Mouse (Mus musculus): ENCODE measurements around the gene Cdc14a.
A peak's percentile ranks its signal among the peaks of the same experiment; 100 is the strongest.
"Not testable (repeated sequence)": the region's sequence is repeated elsewhere in the genome, so short reads cannot be mapped to it uniquely, and the experiment has no call there.

Gene Cdc14a

GRCm38 (mm10) chr3:116368868-116369437, 54.9 kb downstream of the Cdc14a start:
- DNase-seq (ENCODE audit: low read depth): no peak

GRCm38 (mm10) chr3:116366125-116366524, 57.7 kb downstream of the Cdc14a start:
- DNase-seq (ENCODE audit: low read depth): no peak

- DNase-seq (ENCODE audit: low read depth): no peak
Measured at GRCm38 (mm10) chr3:116361906-116362305, 61.9 kb downstream of the Cdc14a start.

DNA sequence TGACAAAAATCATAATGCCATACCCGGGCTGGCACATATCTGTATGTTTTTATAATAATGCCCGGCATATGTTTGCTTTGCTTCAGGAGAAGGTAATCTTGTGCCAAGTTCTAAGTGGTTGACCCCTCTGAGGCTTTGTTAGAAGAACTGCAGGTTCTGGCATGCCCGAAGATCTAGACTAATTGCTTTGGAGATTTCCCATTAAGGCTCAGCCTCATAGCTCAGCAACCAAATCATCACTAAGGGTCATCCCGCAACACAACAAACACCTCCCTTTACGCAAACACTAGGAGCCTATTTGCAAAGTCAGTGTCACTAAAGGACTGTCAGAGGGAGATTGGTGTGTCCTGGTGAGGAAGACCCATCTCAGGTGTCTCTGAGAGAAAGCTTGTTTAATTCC, 62.7 kb downstream of the Cdc14a start:
- DNase-seq (ENCODE audit: low read depth): no peak

GRCm38 (mm10) chr3:116357866-116358265, 66.0 kb downstream of the Cdc14a start:
- DNase-seq (ENCODE audit: low read depth): peak; percentile 48

- peak; percentile 70 for DNase-seq (ENCODE audit: low read depth)
Measured at GRCm38 (mm10) chr3:116357180-116357579, 66.7 kb downstream of the Cdc14a start.

DNA sequence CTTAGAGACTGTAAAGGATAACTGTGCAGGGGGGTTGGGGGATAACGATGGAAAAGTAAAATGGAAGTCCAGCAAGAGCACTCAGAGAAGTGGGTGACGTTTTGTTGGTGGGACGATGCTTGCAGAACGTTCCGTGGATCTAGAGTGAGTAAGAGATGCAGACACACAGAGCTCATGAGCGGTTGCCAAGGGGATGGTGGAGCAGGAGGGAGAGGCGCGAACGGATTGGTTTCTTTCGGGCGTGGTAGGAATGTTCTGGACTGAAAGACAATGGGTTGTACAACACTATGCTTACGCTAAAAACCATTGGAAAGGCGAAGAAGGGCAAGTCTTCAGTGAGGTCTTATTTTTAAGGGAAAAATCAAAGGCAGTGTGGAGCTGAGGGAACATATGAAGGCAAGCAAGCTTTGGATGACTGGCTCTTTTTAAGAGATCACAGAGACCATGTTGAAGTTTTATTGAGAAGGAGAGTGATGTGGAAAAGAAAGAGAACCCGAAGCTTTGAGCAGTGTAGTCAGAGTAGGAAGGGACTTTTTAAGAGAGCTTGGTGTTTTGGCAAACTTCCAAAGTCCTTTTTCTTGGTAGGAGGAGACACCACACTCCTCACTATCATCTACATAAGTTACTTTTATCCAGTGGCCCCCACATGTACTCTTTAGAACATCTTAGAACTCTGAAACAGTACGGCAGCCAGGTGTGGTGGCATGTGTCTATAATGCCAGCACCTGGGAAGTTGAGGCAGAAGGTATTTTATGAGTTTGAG, 68.6 kb downstream of the Cdc14a start:
- peak; percentile 61 for DNase-seq (ENCODE audit: low read depth)

DNA sequence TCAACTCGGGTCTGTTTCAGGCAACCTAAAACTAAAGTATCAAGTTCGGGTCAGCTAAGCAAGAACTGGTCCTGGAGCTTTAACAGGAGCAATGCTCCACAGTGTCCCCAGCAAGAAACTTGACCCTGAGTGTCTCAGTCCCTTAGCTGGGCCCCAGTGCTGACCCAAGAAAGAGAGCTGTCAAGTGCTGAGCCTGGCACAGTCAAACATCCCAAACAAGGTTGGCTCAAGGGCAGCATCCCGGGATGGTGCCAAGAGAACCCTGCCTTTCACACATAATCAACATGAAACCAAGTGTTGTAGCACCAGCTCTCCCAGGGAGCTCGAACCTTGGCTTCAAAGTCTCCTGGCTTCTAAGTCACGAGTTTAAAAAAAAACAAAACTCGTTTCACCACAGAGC, 71.3 kb downstream of the Cdc14a start:
- no peak for DNase-seq (ENCODE audit: low read depth)

DNA sequence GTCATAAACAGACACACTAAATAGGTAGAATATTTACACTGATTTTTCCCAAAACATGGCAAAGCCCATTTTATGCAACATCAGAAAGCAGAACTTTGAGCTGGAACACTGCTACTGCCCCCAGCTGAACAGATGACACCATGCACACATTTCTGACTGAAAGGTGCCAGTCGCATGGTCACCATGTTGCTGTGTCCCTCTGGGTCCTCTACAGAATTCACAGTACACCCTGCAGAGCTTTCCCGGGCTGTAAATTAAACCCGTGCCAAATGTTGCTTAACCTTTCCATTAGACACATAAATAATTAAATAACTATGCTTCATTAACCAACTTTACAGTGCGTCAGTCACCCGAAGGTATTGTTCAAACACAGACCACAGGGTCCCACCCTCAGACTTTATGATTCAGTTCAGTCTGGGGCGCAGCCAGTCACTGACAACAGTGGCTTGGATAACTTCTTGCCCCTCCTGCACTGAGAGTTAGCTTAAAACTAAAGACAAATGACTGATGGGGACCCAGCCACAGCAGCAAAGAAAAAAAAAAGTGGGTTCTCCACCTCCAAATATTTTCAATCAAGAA, 73.4 kb downstream of the Cdc14a start:
- no peak for DNase-seq (ENCODE audit: low read depth)

GRCm38 (mm10) chr3:116347571-116347970, 76.3 kb downstream of the Cdc14a start:
- not testable (repeated sequence) for DNase-seq (ENCODE audit: low read depth)

GRCm38 (mm10) chr3:116345245-116345644, 78.6 kb downstream of the Cdc14a start:
- no peak for DNase-seq (ENCODE audit: low read depth)

GRCm38 (mm10) chr3:116342251-116342650, 81.6 kb downstream of the Cdc14a start:
- DNase-seq (ENCODE audit: low read depth): no peak

GRCm38 (mm10) chr3:116340950-116341624, 82.7 kb downstream of the Cdc14a start:
- DNase-seq (ENCODE audit: low read depth): peak; percentile 91

GRCm38 (mm10) chr3:116340281-116340680, 83.6 kb downstream of the Cdc14a start:
- DNase-seq (ENCODE audit: low read depth): no peak

GRCm38 (mm10) chr3:116338616-116339015, 85.2 kb downstream of the Cdc14a start:
- DNase-seq (ENCODE audit: low read depth): no peak

GRCm38 (mm10) chr3:116337840-116338239, 86.0 kb downstream of the Cdc14a start:
- peak; percentile 35 for DNase-seq (ENCODE audit: low read depth)

DNA sequence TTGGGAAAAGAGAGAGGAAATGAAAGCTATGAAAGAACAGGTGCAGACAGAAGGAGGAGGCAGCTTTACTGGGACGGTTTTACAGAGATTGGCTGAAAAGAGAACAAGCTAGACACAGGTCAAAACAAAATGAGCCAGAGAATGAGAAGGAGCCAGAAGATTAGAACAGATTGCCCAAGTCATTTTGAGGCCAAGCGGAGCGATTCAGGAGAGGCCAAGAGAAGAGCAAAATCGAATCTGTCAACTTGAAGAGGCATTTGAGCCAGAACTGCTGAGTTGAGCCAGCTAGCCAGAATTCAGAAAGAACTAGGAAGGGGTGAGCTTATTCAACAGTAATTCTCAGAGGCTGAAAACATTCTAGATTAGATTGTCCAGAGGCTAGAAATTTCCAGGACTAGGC, 88.8 kb downstream of the Cdc14a start:
- no peak for DNase-seq (ENCODE audit: low read depth)

GRCm38 (mm10) chr3:116333711-116334110, 90.1 kb downstream of the Cdc14a start:
- DNase-seq (ENCODE audit: low read depth): no peak

GRCm38 (mm10) chr3:116333229-116333628, 90.6 kb downstream of the Cdc14a start:
- peak; percentile 64 for DNase-seq (ENCODE audit: low read depth)

DNA sequence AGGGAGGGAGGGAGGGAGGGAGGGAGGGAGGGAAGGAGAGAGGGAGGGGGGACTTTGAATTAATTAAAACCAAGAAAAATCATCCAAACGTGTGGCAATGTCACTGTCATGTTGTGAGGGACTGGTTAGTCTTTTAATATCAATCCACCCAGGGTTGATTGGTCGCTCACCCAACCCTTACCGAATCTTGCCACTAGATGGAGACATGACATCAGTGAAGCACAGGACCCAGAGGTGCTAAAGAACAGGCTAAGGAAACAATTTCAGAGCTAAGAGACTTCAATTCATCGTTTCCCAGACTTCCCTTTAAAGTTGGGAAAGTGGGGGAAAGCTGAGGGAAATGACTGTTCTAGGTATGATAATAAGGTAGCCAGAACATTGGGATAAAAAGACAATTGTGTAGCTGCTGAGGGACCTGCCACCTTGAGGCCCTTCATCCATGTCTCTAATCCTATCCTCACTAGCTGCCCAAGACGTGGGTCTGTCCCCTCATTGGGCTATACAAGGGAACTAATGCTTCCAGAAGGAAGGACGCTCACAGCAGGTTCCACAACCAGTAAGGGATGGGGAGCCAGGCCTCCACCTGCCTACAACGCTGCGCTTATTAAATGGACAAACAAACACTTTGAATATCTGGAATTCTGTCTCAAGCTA, 91.9 kb downstream of the Cdc14a start:
- DNase-seq (ENCODE audit: low read depth): peak; percentile 76

GRCm38 (mm10) chr3:116329976-116330375, 93.9 kb downstream of the Cdc14a start:
- no peak for DNase-seq (ENCODE audit: low read depth)

- no peak for DNase-seq (ENCODE audit: low read depth)
Measured at GRCm38 (mm10) chr3:116329023-116329762, 94.6 kb downstream of the Cdc14a start.
